Mouse (Mus musculus): ENCODE measurements around the gene Hdac7.

Hdac7 gene

DNA sequence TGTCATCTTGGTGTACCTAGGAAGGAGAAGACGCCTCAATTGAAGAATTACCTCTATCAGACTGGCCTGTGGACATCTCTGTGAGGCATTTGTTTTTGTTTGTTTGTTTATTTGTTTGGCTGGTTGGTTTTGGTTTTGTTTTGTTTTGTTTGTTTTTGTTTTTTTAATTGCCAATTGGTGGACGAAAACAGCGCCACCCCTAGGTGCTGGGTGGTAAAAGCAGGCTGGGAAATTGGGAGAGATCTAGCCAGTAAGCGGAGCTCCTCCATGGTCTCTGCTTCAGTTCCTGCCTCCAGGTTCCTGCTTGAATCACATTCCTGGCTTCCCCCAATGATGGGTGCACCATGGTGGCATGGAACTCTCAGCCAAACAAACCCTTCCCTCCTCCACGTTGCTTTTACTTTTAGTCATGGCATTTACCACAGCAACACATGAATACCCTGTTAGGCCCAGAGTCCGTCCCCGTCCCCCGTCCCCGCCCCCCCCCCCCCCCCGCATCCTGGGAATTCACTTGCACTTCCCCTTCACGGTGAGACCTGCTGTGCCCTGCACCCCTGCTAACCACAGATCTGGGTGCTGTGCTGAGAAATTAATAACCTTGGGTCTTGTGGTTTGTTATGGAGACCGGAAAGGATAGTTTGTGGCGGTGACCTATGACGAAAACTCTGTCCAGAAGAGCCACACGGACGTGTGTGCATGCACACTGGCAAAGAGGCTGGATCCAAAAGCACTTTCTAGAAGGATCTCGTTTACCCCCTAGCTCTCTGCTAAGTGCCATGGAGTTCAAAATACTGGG lies 27.9 kb downstream of the Hdac7 start:
- DNase-seq (ENCODE audit: extremely low read depth, insufficient read length, low spot score) = no peak

DNA sequence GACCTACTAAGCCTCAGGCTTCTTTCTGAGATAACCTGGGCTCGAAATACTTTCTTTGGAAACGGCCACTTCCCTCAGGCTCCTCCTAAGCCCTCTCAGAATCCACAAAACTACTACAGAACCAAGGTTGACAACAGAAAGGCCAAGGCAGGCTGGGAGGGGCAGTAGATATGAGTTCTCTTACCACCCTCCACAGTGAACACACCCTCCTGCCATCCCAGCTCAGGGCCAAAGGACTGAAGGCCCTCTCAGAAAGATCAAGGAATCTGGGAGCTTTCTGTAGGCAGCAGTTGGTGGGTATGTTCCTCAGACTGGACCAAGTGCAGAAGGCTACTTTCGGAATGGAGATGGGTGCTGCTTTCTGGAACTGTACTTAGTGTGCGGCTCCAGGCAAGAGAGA lies 29.0 kb downstream of the Hdac7 start:
- DNase-seq (ENCODE audit: extremely low read depth, insufficient read length, low spot score) = no peak

DNA sequence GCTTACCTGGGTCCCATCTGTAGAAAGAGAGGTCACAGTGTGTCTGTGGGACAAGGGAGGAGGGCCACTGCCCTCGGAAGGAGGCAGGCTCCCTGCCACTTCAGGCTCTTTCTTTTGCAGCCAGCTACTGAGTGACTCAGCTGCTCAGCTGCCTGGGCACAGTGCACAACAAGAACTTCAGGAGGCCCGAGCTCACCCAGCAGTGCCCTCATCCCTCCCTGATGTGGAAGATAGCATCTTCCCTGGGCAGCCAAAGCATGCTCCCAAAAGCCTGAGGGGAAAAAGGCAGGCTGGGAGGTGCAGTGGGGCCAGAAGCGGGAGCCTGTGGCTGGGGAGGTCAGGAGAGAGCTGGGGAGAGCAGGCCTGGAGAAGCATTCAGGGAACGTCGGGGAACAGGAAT lies 29.6 kb downstream of the Hdac7 start:
- peak; percentile 79 for DNase-seq (ENCODE audit: extremely low read depth, insufficient read length, low spot score)

- DNase-seq (ENCODE audit: extremely low read depth, insufficient read length, low spot score) = peak; percentile 73
Measured at GRCm38 (mm10) chr15:97813452-97814204, 30.7 kb downstream of the Hdac7 start.

GRCm38 (mm10) chr15:97812875-97813274 lies 31.4 kb downstream of the Hdac7 start:
- DNase-seq (ENCODE audit: extremely low read depth, insufficient read length, low spot score) = no peak

DNA sequence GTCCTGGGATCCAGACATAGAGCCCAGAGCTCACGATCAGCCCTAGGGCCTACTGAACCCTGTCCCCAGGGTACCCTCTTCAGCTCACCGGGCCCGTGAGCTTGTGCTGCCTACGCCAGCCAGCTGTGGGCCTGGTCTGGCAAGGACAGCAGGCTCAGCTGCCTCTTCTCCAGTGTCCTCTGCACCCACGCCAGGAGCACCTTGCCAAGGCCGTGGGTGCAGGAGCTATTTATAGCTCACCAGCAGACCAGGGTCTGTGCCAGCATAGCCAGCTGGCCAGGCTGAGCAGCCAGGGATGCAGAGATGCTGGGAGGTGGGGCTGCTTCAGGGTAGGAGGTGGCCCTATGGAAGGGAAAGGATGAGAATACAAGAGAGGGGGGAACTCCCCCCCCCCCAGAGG lies 32.2 kb downstream of the Hdac7 start:
- peak; percentile 85 for DNase-seq (ENCODE audit: extremely low read depth, insufficient read length, low spot score)

DNA sequence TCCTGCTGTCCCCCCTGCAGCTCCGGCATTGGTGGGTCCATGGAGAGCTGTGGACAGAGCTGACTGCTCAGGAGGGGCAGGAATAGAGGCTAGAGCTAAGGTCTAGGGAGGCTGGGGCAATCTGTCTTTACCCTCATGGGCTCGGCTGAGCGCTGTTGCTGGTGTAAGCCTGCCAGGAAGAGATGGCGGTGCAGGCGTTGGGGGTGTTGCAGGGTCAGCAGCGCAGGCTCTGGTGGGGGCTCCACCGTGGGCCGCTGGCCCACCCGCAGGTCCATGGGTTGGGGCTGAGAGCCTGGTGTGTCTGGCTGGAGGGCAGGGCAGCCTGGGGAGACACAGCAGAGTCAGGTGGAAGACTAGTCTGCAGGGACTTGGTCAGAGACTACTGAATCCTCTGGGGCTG lies 33.0 kb downstream of the Hdac7 start:
- DNase-seq (ENCODE audit: extremely low read depth, insufficient read length, low spot score) = no peak

DNA sequence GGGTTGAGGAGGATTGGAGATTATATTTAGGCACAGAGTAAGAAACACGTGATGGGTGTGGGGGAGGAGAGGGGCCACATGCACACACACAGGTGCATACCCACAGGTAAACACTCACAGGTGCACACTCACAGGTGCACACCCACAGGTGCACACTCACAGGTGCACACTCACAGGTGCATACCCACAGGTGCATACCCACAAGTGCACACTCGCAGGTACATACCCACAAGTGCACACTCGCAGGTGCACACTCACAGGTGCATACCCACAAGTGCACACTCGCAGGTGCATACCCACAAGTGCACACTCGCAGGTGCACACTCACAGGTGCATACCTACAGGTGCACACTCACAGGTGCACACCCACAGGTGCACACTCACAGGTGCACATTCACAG lies 33.9 kb downstream of the Hdac7 start:
- no peak for DNase-seq (ENCODE audit: extremely low read depth, insufficient read length, low spot score)

DNA sequence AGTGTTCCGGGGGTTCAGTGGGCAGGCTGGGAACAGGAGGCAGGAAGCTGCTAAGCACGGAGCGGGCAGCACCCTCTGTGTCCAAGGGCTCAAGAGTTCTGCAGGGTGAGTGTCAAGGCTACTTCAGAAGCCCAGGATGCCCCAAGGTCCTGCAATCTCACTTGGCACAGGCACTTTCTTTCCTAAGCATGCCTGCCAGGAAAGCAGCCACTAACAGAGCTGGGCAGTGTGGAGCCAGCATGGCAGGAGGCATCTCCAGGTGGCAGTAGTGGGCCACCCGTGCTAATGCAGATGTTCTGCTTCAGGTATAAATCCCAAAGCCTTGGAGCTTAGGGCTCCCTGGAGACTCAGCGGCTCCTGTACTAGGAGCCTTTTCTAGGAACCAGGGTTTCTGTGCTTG lies 34.4 kb downstream of the Hdac7 start:
- no peak for DNase-seq (ENCODE audit: extremely low read depth, insufficient read length, low spot score)

DNA sequence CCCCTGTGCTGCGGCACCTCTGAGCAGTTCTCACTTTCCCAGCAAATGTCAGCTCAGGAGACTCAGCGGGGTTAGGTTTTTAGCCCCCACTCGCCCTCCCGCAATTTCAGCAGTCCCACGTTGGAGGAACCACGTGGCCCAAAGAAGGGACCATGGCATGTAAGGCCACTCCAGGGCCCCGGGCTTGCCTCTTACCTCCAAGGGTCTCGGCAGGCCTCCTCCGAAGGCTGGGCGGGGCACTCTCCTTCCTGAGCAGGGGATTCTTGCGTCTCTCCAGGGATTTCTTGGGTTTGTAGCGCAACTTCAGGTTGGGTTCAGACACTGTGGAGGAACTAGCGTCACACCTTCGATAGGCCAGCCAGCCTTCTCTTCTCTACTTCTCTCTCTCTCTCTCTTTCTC lies 35.1 kb downstream of the Hdac7 start:
- no peak for DNase-seq (ENCODE audit: extremely low read depth, insufficient read length, low spot score)

- no peak for DNase-seq (ENCODE audit: extremely low read depth, insufficient read length, low spot score)
Measured at GRCm38 (mm10) chr15:97808532-97808931, 35.8 kb downstream of the Hdac7 start.

DNA sequence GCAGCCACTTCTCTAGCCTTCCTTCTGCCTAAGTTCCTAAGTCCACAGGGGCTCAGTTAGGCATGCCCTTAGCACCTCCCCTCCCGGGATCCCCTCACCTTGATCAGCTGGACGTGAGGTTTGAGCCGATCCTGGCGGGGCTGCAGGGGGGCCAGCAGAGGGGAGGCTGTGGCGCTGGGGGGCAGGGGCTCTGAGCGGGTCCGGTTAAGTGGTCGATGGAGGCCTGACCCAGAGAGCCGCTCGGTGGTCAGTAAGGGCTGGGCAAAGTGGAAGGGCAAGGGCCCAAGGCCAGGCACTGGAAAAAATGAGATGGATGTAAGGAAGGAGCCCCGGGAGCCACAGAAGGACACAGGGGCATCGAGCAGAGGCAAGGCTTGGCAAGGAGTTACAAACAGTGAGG lies 36.4 kb downstream of the Hdac7 start:
- DNase-seq (ENCODE audit: extremely low read depth, insufficient read length, low spot score) = no peak

GRCm38 (mm10) chr15:97802575-97802974 lies 41.7 kb downstream of the Hdac7 start:
- no peak for DNase-seq (ENCODE audit: extremely low read depth, insufficient read length, low spot score)

- no peak for DNase-seq (ENCODE audit: extremely low read depth, insufficient read length, low spot score)
Measured at GRCm38 (mm10) chr15:97801811-97802210, 42.5 kb downstream of the Hdac7 start.

- no peak for DNase-seq (ENCODE audit: extremely low read depth, insufficient read length, low spot score)
Measured at GRCm38 (mm10) chr15:97800853-97801252, 43.4 kb downstream of the Hdac7 start.

- DNase-seq (ENCODE audit: extremely low read depth, insufficient read length, low spot score) = no peak
Measured at GRCm38 (mm10) chr15:97799446-97799845, 44.9 kb downstream of the Hdac7 start.

DNA sequence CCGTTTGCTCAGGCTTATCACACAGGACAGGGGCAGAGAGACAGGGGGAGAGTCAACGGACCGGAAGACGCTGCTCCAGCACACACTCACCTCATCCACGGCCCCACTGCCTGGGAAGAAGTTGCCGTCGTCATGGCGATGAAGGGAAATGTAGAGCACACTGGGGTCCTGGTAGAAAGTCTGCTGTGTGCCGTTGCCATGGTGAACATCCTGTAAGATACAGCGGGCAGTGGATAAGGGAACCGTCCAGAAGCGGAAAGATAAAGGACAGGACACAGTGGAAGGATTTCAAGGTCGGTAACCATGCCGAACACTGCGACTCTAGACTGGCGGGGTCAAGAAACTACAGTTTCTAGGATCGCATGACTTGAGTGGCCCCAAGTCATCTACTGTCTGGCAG lies 46.2 kb downstream of the Hdac7 start:
- no peak for DNase-seq (ENCODE audit: extremely low read depth, insufficient read length, low spot score)

DNA sequence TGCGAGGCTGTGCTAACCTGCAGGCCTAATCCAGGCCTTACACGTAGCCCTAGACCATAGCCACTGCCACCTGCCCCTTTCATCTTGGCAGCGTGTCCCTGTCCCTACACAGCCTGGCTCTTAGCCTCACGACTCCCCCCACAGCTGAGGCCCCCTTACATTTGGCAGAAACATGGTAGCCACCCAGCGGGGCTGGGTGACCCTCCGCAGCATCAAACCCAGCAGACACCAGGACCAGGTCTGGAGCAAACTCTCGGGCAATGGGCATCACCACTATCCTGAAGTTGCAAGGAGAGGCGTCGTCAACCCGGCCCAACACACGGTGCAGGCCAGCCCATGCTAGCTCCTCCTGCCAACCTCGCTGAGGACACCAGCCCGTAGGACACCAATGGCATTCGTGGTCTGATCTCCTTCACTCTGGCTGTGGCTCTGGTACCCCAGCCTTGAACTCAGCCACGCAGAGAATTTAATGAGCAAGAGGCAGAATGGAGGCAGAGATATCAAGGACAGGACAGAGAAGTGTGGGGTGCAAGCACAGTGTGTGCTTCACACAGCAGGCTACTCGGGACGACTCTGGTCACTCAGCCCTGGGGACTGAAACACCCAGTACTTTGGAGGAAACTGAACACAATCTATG lies 47.5 kb downstream of the Hdac7 start:
- no peak for DNase-seq (ENCODE audit: extremely low read depth, insufficient read length, low spot score)

- DNase-seq (ENCODE audit: extremely low read depth, insufficient read length, low spot score) = no peak
Measured at GRCm38 (mm10) chr15:97795559-97796235, 48.6 kb downstream of the Hdac7 start.

DNA sequence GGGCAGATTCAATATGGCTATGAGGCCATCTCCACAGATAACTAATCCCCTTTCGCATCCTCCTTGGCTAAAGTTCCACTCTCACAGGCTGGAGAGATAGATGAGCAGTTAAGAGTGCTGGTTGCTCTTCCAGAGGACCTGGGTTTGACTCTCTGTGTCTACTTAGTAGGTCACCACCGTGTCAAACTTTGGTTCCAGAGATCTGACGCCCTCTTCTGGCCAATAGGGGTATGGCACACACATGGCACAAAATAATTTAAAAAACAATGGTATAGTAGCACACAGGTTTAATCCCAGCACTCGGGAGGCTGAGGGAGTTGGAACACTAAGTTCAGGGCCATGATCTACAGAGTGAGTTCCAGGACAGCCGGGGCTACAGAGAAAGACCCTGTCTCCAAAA lies 50.0 kb downstream of the Hdac7 start:
- no peak for DNase-seq (ENCODE audit: extremely low read depth, insufficient read length, low spot score)

All from 3134 (cell line).